Mouse (Mus musculus) liver, embryonic 14.5 days (tissue): ENCODE results near the gene Rbm19.

Experiments used
- CTCF ChIP-seq: IDR thresholded peaks from 2 replicates; pipeline ENCODE4 v1.5.1; 2016; ENCODE audit warnings: antibody characterized with exemption, low read depth, control low read depth
- EP300 ChIP-seq: IDR thresholded peaks from 2 replicates; pipeline ENCODE4 v1.6.1; 2016; ENCODE audit warnings: antibody characterized with exemption, low read depth

GRCm38 (mm10) chr5:120211182-120211581 is 94.9 kb downstream of the Rbm19 start:
- peak; percentile 64 for TF ChIP-seq CTCF
- no peak for TF ChIP-seq EP300
